Mouse (Mus musculus): ENCODE data around the gene Iqce.

- no peak for TF ChIP-seq POLR2A (IDR thresholded peaks at IDR 0.05; ENCODE audit: extremely low read depth, insufficient read depth, low read length)
- TF ChIP-seq CTCF (IDR thresholded peaks at IDR 0.05; ENCODE audit: low read depth, low read length), result no peak
These were observed 56.0 kb downstream of the Iqce start for GRCm38 (mm10) chr5:140646171-140646570.
